19 mouse cellular contexts compared by ENCODE assay signal in the genomic region with DNA sequence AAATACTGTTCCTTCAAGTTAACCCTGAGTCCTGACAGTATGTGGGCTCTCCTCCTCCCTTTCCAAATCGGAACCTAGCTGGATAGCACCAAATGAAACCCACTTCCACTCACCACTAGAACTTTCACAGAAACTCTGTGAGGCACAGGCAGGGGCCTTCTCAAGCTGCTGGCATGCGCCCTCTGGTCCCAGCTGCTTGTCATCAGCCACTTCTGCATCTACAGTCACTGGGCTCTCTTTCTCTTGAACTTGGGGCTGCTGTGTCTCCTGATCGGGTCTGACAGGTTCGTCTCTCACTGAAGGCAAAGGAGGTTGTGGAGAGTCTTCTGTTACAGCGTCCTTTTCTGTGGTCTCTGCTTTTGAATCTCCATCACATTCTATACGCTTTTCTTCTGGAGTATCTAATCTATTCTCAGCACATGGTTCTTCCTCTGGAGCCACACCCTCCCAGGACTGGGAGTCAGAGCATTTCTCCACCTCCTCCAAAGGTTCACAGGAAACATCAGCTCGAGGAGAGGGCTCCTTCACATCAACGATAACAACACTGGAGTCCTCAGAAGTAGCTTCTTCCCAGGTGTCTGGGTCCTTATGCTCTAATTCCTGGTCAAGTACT. TPM values are rescaled to one million over a fixed set of nuclear protein-coding genes. Genes with fewer than 3 reads are reported as not detected.
DNase-seq lines count a peak whose midpoint lies in the region; ATAC-seq and TF ChIP-seq lines count a peak whose summit lies in the region.
"Had no signal": no experiment of that assay in that cellular context is flagged by ENCODE, and none has a peak within 500 bp of the region (broad histone marks: within the 10 kb centered on the region; RNA-seq: fewer than 3 reads in every experiment).

No protein-coding gene starts in this region.

- TF ChIP-seq CTCF in MEL (IDR thresholded peaks at IDR 0.05 in 2 of 3, conservative IDR thresholded peaks at IDR 0.05 in 1 of 3; ENCODE audit: control insufficient read depth in 1 of 3, insufficient read depth in 1 of 3, low read depth in 2 of 3, low read length in 3 of 3, poor library complexity in 1 of 3, severe bottlenecking in 1 of 3): no peak

- TF ChIP-seq RAD21 in MEL (IDR thresholded peaks at IDR 0.05; ENCODE audit: low read depth, low read length): no peak

- H3K9me3 ChIP-seq in heart, embryonic 10.5 days: no peaks in the 10 kb centered on the region
- no peaks in the 10 kb centered on the region for H3K9me3 ChIP-seq in MEL (replicated peaks; ENCODE audit: insufficient read depth, low read length)
- no peaks in the 10 kb centered on the region for H3K9me3 ChIP-seq in erythroblast, embryonic 14.5 days (ENCODE audit: control insufficient read depth, low read length)
- H3K9me3 ChIP-seq in liver, embryonic 16.5 days (replicated peaks; ENCODE audit: control insufficient read depth, low read length): no peaks in the 10 kb centered on the region
- H3K9me3 ChIP-seq: embryonic facial prominence, embryonic 13.5 days; forebrain, embryonic 12.5 days had no signal

- H3K27me3 ChIP-seq in heart, embryonic 10.5 days (ENCODE audit: insufficient read depth, poor library complexity, severe bottlenecking): no peaks in the 10 kb centered on the region
- H3K27me3 ChIP-seq in MEL (ENCODE audit: control insufficient read depth in 1 of 2, insufficient read depth in 2 of 2, low read length in 2 of 2): no peaks in the 10 kb centered on the region
- H3K27me3 ChIP-seq in erythroblast, embryonic 14.5 days (ENCODE audit: control insufficient read depth): no peaks in the 10 kb centered on the region
- H3K27me3 ChIP-seq in liver, embryonic 16.5 days (ENCODE audit: control insufficient read depth, insufficient read depth, low read depth, low read length): no peaks in the 10 kb centered on the region
- H3K27me3 ChIP-seq: embryonic facial prominence, embryonic 13.5 days; forebrain, embryonic 12.5 days had no signal

- no peak for TF ChIP-seq POLR2A in MEL (IDR thresholded peaks at IDR 0.05; ENCODE audit: control insufficient read depth in 1 of 2, insufficient read depth in 1 of 2, low read depth in 1 of 2, low read length in 2 of 2, poor library complexity in 1 of 2)

- H3K4me1 ChIP-seq in heart, embryonic 10.5 days: peaks cover 10% of the 10 kb centered on the region
- H3K4me1 ChIP-seq in MEL (ENCODE audit: control insufficient read depth in 1 of 2, insufficient read depth in 2 of 2, low read length in 2 of 2): 0 out of 4 replicates have a peak, but pooled peaks cover 0 to 6% of the 10 kb centered on the region in 2 experiments
- H3K4me1 ChIP-seq in erythroblast, embryonic 14.5 days (ENCODE audit: control insufficient read depth): peaks cover 69% of the 10 kb centered on the region
- H3K4me1 ChIP-seq in liver, embryonic 16.5 days (ENCODE audit: control insufficient read depth, low read depth, low read length): peaks cover 13% of the 10 kb centered on the region
- H3K4me1 ChIP-seq: embryonic facial prominence, embryonic 13.5 days; forebrain, embryonic 12.5 days had no signal

- H3K79me2 ChIP-seq in MEL (ENCODE audit: control insufficient read depth, insufficient read depth, low read length, poor library complexity): no peaks in the 10 kb centered on the region

- no peak for TF ChIP-seq EP300 in MEL (IDR thresholded peaks at IDR 0.05; ENCODE audit: low read depth in 1 of 2, low read length in 2 of 2)

- no peak for DNase-seq in heart, embryonic 10.5 days (ENCODE audit: low spot score)
- no peak for DNase-seq in heart, postnatal 4 days
- peak; percentile 10 for DNase-seq in MEL (ENCODE audit: low read depth, low spot score)
- DNase-seq in thymus, postnatal 14 days: no peak
- no peak for DNase-seq in layer of hippocampus, postnatal 36 days
- no peak for DNase-seq in left cerebral cortex, adult 8-10 months (ENCODE audit: low spot score in 2 of 2)
- DNase-seq: adrenal gland, postnatal 25 days; cerebellum, adult 18-20 months; heart, adult 2 months; lung, postnatal 14 days; retina, postnatal 1 day had no signal

- 0 out of 2 replicates have a peak overlapping the region, but pooled peaks have one; percentile 29 for H3K27ac ChIP-seq in heart, embryonic 10.5 days
- H3K27ac ChIP-seq in MEL (ENCODE audit: control insufficient read depth, low read depth, low read length): no peak overlapping the region
- H3K27ac ChIP-seq in liver, embryonic 16.5 days (ENCODE audit: low read length): peak overlapping the region; percentile 95
- H3K27ac ChIP-seq: embryonic facial prominence, embryonic 13.5 days; forebrain, embryonic 12.5 days; heart, adult 2 months; left cerebral cortex, adult 2 months had no signal

- H3K4me3 ChIP-seq in heart, embryonic 10.5 days: no peak overlapping the region
- no peak overlapping the region for H3K4me3 ChIP-seq in MEL (ENCODE audit: control insufficient read depth in 1 of 2, insufficient read depth in 1 of 2, low read depth in 2 of 2, low read length in 2 of 2)
- H3K4me3 ChIP-seq in erythroblast, embryonic 14.5 days (replicated peaks): peak overlapping the region; percentile 69
- H3K4me3 ChIP-seq in liver, embryonic 16.5 days (ENCODE audit: low read depth, low read length): peak overlapping the region; percentile 65
- H3K4me3 ChIP-seq: embryonic facial prominence, embryonic 13.5 days; forebrain, embryonic 12.5 days; heart, adult 2 months; left cerebral cortex, adult 2 months had no signal

- 58% methylated on average over 8 of the region's 8 CpGs for WGBS in heart, embryonic 10.5 days
- 26% methylated on average over 8 of the region's 8 CpGs for WGBS in liver, embryonic 16.5 days (ENCODE audit: insufficient replicate concordance)

- peaks cover 88% of the 10 kb centered on the region for H3K36me3 ChIP-seq in heart, embryonic 10.5 days
- H3K36me3 ChIP-seq in MEL (ENCODE audit: control insufficient read depth in 1 of 2, insufficient read depth in 2 of 2, low read length in 2 of 2): peaks cover 0 to 3% of the 10 kb centered on the region in 2 experiments; a peak in 3 of 4 replicates
- H3K36me3 ChIP-seq in erythroblast, embryonic 14.5 days (ENCODE audit: control insufficient read depth): peaks cover 43% of the 10 kb centered on the region
- no peaks in the 10 kb centered on the region for H3K36me3 ChIP-seq in liver, embryonic 16.5 days (ENCODE audit: control insufficient read depth, insufficient read depth)

- H3K9ac ChIP-seq in MEL (ENCODE audit: control insufficient read depth, low read depth, low read length, poor library complexity, severe bottlenecking): no peak overlapping the region
- H3K9ac ChIP-seq in liver, embryonic 16.5 days (ENCODE audit: low read depth, low read length): peak overlapping the region; percentile 66
- H3K9ac ChIP-seq: embryonic facial prominence, embryonic 13.5 days; forebrain, embryonic 12.5 days had no signal

- peak; percentile 98 for ATAC-seq in liver, embryonic 16.5 days (ENCODE audit: low read depth)

- H3K4me2 ChIP-seq in liver, embryonic 16.5 days (ENCODE audit: low read depth, low read length): peak overlapping the region; percentile 70
- H3K4me2 ChIP-seq: embryonic facial prominence, embryonic 13.5 days; forebrain, embryonic 12.5 days; midbrain, embryonic 11.5 days had no signal

TF ChIP-seq in MEL, 35 proteins besides CTCF, POLR2A, EP300 and RAD21 (continues in another document):
- no peak for TF ChIP-seq MAX (IDR thresholded peaks at IDR 0.05; ENCODE audit: low read length)
- no peak for TF ChIP-seq TBP (IDR thresholded peaks at IDR 0.05; ENCODE audit: low read depth, low read length)
- no peak for TF ChIP-seq SMC3 (IDR thresholded peaks at IDR 0.05; ENCODE audit: low read depth, low read length)
- no peak for TF ChIP-seq E2F4 (IDR thresholded peaks at IDR 0.05; ENCODE audit: borderline replicate concordance, low read depth, low read length)
- TF ChIP-seq KAT2A (conservative IDR thresholded peaks at IDR 0.05; ENCODE audit: low read depth, low read length): no peak
- no peak for TF ChIP-seq MEF2A (IDR thresholded peaks at IDR 0.05; ENCODE audit: extremely low read depth, insufficient replicate concordance, low read depth, low read length, poor library complexity, severe bottlenecking)
- no peak for TF ChIP-seq ZC3H11A (IDR thresholded peaks at IDR 0.05; ENCODE audit: low read depth, low read length)
- no peak for TF ChIP-seq MYC (IDR thresholded peaks at IDR 0.05; ENCODE audit: low read depth, low read length)
- no peak for TF ChIP-seq NRF1 (IDR thresholded peaks at IDR 0.05; ENCODE audit: insufficient read depth, low read depth, low read length, poor library complexity, severe bottlenecking)
- no peak for TF ChIP-seq MXI1 (IDR thresholded peaks at IDR 0.05; ENCODE audit: low read depth, low read length)
- TF ChIP-seq HCFC1 (IDR thresholded peaks at IDR 0.05; ENCODE audit: low read depth, low read length): no peak
- TF ChIP-seq USF1 (IDR thresholded peaks at IDR 0.05; ENCODE audit: low read depth, low read length): no peak
- TF ChIP-seq UBTF (IDR thresholded peaks at IDR 0.05; ENCODE audit: borderline replicate concordance, insufficient read depth, low read depth, low read length): no peak
- TF ChIP-seq ZNF384 (IDR thresholded peaks at IDR 0.05; ENCODE audit: low read depth, low read length): no peak
- no peak for TF ChIP-seq BHLHE40 (IDR thresholded peaks at IDR 0.05; ENCODE audit: borderline replicate concordance, low read depth, low read length)
- TF ChIP-seq RCOR1 (IDR thresholded peaks at IDR 0.05; ENCODE audit: low read depth, low read length): no peak

RNA-seq across cellular contexts. Expression of a gene that starts 35.6 kb away (rescaled TPM):
- polyA plus RNA-seq in heart, embryonic 10.5 days (2016; fragmentation: Nextera tagmentation; extraction: Ambion mirVana): 75.0 and 81.9 TPM in 2 replicates
- 10 to 100 TPM; 66.8 to 67.9 TPM for total RNA-seq in heart, postnatal 4 days (2021)
- total RNA-seq in MEL (2012; rRNA removed): 13.4 and 16.6 TPM in 2 replicates
- polyA plus RNA-seq in MEL (2012; ENCODE audit: insufficient read depth in 1 of 2, insufficient read length in 2 of 2, low read depth in 1 of 2, low replicate concordance in 2 of 2, missing spikeins in 1 of 2): 100 to 1,000 TPM in 1 of 2 experiments, 10 to 100 TPM in 1; 37.3 to 160 TPM
- polyA plus RNA-seq in erythroblast, embryonic 14.5 days (2012): 2.9 and 3.1 TPM in 2 replicates
- 18.9 and 22.5 TPM in 2 replicates for polyA plus RNA-seq in liver, embryonic 16.5 days (2015; fragmentation: Nextera tagmentation; extraction: Ambion mirVana)
- 100 to 1,000 TPM; 145 to 163 TPM for total RNA-seq in layer of hippocampus, postnatal 36 days (2021)
- 100 to 1,000 TPM; 139 to 154 (median 147) TPM for total RNA-seq in left cerebral cortex, adult 8-10 months (2022)

RNA-seq across cellular contexts. Expression of a gene that starts 53.8 kb away (rescaled TPM):
- polyA plus RNA-seq in heart, embryonic 10.5 days (2016; fragmentation: Nextera tagmentation; extraction: Ambion mirVana): 5.2 and 5.5 TPM in 2 replicates
- 10 to 100 TPM; 16.5 to 18.2 TPM for total RNA-seq in heart, postnatal 4 days (2021)
- total RNA-seq in MEL (2012; rRNA removed): 0.77 and 2.6 TPM in 2 replicates
- polyA plus RNA-seq in MEL (2012; ENCODE audit: insufficient read depth in 1 of 2, insufficient read length in 2 of 2, low read depth in 1 of 2, low replicate concordance in 2 of 2, missing spikeins in 1 of 2): 1 to 10 TPM in 1 of 2 experiments, not detected in 1; 9.4 TPM
- 0.02 and 0.03 TPM in 2 replicates for polyA plus RNA-seq in erythroblast, embryonic 14.5 days (2012)
- 0.19 and 0.21 TPM in 2 replicates for polyA plus RNA-seq in liver, embryonic 16.5 days (2015; fragmentation: Nextera tagmentation; extraction: Ambion mirVana)
- 100 to 1,000 TPM; 556 to 596 TPM for total RNA-seq in layer of hippocampus, postnatal 36 days (2021)
- total RNA-seq in left cerebral cortex, adult 8-10 months (2022): 100 to 1,000 TPM; 617 to 748 (median 671) TPM
- total RNA-seq: hematopoietic stem cell, adult 5-6 weeks; neutrophil, adult 5-6 weeks had no signal

Comparison
In these comparisons a context has a peak if more than half of its experiments do, and no peak if none do; other contexts are left out.
1. H3K4me3 ChIP-seq: peak in erythroblast, embryonic 14.5 days (single experiment) and liver, embryonic 16.5 days (single experiment); none in heart, embryonic 10.5 days (single experiment) and MEL (0 of 2).
2. RNA of a gene that starts 53.8 kb away (total RNA-seq): 617 to 748 TPM in left cerebral cortex, adult 8-10 months and 556 to 596 TPM in layer of hippocampus, postnatal 36 days; 16.5 to 18.2 TPM in heart, postnatal 4 days and 0.77 to 2.6 TPM in MEL; every median in the first group is over 10 times any median in the second.